Mouse (Mus musculus): ENCODE results near the gene Lsm8.
"Not testable (repeated sequence)": the region's sequence is repeated elsewhere in the genome, so short reads cannot be mapped to it uniquely, and the experiment has no call there.

The Lsm8 gene

DNA sequence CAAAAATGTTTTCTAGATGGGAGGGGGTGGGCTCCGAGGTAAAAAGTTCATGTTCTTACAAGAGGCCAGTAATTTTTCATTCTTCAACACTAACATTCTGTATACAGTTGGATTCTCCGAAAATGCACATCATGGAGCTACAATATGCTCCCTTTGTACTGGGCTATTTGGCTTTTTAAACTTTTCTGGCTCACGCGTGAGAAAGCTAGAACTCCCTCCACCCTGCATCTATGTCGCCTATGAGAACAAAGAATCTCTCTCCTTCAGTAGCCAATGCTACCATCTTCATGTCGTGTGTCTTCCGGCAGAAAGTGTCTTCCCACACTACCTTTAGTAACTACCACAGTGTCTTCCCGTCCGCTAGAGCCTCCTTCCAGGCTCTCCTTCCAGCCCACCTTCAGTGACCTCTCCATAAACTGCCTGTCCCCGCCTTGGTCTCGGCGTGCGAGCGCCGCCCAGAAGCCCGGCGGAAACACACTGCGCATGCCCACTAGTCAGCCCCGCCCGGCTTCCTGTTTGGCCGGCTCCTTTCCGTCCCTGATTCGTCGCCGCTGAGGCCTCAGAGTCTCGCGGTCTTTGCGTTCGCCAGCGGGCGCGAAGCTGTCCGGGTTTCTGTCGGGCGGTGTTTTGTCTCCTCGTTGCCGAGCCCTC is at the start of gene Lsm8:
Lsm8 (plus strand) TSS at position 529 of the 651 bp plus-strand sequence.
- peak; percentile 96 for DNase-seq (ENCODE audit: low spot score)

DNA sequence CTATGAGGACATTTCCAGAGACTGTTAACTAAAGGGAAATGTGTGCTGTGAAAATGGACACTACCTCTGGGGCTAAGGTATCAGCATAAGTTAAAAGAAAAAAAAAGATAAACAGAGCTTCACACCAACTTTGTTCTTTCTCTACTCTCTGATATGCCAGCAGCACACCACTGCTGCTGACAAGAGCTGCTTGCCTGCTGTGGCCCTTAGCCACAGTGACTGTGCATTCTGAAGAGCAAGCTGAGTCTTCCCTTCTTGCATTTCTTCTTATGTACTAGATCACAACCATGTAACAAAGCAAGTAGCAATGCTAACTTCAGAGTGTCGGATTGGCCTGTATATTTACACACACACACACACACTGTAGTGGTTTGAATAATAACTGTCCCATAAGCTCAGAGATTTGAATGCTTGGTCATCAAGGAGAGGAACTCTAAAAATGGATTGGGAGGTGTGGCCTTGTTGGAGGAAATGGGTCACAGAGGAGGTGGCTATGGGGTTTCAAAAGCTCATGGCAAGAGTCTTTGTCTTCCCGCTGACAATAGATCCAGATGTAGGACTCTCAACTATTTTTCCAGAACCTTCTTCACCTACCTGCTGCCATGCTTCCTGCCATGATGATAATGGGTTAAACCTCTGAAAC is 47.4 kb upstream of the Lsm8 start:
- no peak for DNase-seq (ENCODE audit: low spot score)

DNA sequence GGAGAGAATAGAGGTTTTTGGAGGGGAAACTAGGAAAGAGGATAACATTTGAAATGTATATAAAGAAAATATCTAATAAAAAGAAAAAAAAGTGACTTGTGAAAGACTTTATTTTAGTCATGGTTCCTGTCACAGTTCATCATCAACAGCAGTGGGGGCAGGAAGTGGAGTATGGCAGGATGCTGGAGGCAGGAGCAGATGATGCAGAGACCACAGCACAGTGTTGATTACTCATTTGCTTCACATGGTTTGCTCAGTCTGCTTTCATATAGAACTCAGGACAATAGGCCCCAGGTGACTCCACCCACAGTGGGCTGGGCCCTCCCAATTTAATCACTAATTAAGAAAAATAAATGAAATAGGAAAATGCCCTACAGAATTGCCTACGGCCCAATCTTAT is 35.8 kb upstream of the Lsm8 start:
- no peak for DNase-seq (ENCODE audit: low spot score)

DNA sequence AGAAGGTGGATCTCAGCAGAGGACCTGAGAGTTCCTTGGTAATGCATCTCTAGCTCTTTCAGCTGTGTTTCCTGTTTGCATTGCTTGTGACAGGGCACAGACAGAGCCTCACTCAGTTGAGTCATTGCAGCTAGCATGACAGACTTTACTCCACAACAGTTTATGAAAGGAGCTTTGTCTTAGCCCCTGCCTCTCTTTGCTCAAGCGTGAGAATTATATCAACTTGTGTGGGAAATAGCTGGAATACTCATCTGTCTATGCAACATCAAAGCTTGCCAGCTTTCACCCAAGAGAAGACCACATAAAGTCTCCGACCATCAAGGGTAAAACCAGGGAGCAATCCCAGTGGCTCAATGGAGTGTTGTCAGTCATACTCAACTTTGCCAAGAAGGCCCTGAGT is 32.8 kb upstream of the Lsm8 start:
- no peak for DNase-seq (ENCODE audit: low spot score)

GRCm38 (mm10) chr6:18819343-18819742 is 29.0 kb upstream of the Lsm8 start:
- peak; percentile 8 for DNase-seq (ENCODE audit: low spot score)

GRCm38 (mm10) chr6:18820246-18820645 is 28.1 kb upstream of the Lsm8 start:
- no peak for DNase-seq (ENCODE audit: low spot score)

- no peak for DNase-seq (ENCODE audit: low spot score)
Observed at GRCm38 (mm10) chr6:18822812-18823211, 25.6 kb upstream of the Lsm8 start.

DNA sequence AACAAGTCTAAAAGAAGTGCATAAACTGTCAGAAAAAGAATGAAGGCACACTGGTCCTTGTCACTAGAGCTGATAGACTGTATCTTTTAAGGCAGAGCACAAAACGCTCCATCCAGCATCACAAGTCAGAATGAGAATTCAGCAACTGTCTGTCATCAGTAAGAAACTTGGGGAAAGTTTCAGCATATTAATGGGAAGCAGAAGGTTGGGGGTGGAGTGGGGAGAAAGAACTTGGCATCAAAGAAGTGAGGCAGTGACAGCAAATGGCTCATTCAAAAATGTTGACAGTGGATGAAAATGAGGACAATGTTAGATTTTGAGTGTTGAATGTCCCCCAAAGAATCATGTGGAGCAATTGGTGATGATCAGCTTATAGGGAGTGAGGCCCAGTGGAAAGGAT is 15.4 kb upstream of the Lsm8 start:
- DNase-seq (ENCODE audit: low spot score): no peak

GRCm38 (mm10) chr6:18844529-18844928 is 3.9 kb upstream of the Lsm8 start:
- not testable (repeated sequence) for DNase-seq (ENCODE audit: low spot score)

DNA sequence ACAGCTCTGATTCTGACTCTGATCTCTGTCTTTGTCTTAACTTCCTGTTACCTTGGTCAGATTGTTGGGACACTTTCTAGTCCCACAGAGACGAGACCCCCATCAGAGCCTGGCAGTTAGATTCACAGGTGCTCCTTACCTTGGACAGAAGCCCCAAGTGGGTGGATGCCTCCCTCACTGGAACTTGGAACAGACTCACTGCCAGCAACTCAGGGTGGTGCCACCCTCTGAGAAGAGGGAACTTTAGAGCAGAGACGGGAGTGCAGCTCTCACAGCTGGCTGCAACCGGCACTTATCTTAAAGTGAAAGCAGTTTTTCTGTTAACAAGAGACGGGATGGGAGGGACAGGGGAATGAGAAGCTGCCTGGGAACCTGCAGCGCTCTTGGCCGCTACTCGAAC is 2.8 kb upstream of the Lsm8 start:
- not testable (repeated sequence) for DNase-seq (ENCODE audit: low spot score)

GRCm38 (mm10) chr6:18848702-18849061 is 303 bp downstream of the Lsm8 start:
- DNase-seq (ENCODE audit: low spot score): no peak

DNA sequence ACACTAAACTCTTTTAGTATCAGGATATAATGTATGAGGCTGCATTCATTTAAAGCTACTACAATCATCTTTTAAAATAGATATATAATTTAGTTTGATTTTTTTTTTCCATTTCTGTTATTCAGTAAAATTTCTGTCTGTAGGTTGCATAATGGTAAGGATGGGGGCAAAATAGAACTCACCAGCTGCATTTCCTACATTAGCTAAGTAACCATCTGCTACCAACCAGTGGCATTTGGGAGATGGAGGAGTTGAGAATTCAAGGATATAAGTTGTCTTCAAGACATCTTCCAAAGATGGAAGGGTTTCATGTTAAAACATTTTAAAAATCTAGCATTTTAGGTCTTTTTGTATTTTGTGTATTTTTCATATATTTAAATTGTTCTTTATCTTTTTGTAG is 6.9 kb downstream of the Lsm8 start:
- no peak for DNase-seq (ENCODE audit: low spot score)

- DNase-seq (ENCODE audit: low spot score): no peak
Observed at GRCm38 (mm10) chr6:18856487-18857078, 8.2 kb downstream of the Lsm8 start.

GRCm38 (mm10) chr6:18866018-18866417 is 17.6 kb downstream of the Lsm8 start, which contains the start of gene Ankrd7:
TSS of gene Ankrd7 (plus strand) at chr6:18866318.
- no peak for DNase-seq (ENCODE audit: low spot score)

DNA sequence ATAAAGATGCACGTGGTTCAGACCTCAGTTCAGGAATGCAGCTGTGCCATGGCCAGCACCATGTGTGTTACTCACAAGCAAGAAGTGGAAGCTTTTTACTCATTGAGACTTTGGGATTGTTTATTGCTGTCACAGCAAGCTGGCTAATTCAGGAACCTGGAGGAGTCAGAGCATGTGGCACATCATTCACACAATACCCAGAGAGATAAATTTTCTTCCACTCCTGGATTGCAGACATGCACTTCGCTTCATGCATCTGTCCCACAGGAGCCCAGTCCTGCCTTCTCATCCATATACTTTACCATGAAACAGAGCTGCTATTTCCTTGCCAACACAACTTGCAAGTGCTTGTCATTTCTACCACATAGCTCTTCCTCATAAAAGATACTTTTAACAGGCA is 40.7 kb downstream of the Lsm8 start:
- DNase-seq (ENCODE audit: low spot score): no peak

- DNase-seq (ENCODE audit: low spot score): no peak
Observed at GRCm38 (mm10) chr6:18894142-18894541, 45.8 kb downstream of the Lsm8 start.
